ENCODE assay signal across 10 mouse cellular contexts in genomic region chr17:75307070-75308011, GRCm38 (mm10).
DNase-seq lines count a peak whose midpoint lies in the region; ATAC-seq lines count a peak whose summit lies in the region.
"Had no signal": no experiment of that assay in that cellular context is flagged by ENCODE, and none has a peak within 500 bp of the region (broad histone marks: within the 10 kb centered on the region; RNA-seq: fewer than 3 reads in every experiment).

No protein-coding gene starts in this region.

- WGBS in hindbrain, embryonic 13.5 days, result 64% methylated on average over 18 of the region's 18 CpGs
- WGBS in hindbrain, embryonic 11.5 days, result 70% methylated on average over 18 of the region's 18 CpGs
- 40% methylated on average over 18 of the region's 18 CpGs for WGBS in forebrain, embryonic 13.5 days
- WGBS in lung, embryonic 15.5 days, result 43% methylated on average over 18 of the region's 18 CpGs

- no peak overlapping the region for H3K9ac ChIP-seq in hindbrain, embryonic 13.5 days
- no peak overlapping the region for H3K9ac ChIP-seq in hindbrain, embryonic 11.5 days (ENCODE audit: low read depth, low read length)
- H3K9ac ChIP-seq in forebrain, embryonic 13.5 days, result no peak overlapping the region
- H3K9ac ChIP-seq in lung, embryonic 15.5 days, result no peak overlapping the region

- intact Hi-C loops in left cerebral cortex, postnatal 4 days (cut with DNase I), result no loop called here
- intact Hi-C loops in gastrocnemius, postnatal 14 days (cut with DNase I; ENCODE audit: low total_unique reads), result no loop called here

- no peak overlapping the region for H3K4me3 ChIP-seq in hindbrain, embryonic 13.5 days
- no peak overlapping the region for H3K4me3 ChIP-seq in hindbrain, embryonic 11.5 days (ENCODE audit: low read depth, low read length)
- H3K4me3 ChIP-seq in forebrain, embryonic 13.5 days, result no peak overlapping the region
- no peak overlapping the region for H3K4me3 ChIP-seq in lung, embryonic 15.5 days

- H3K9me3 ChIP-seq in hindbrain, embryonic 13.5 days, result no peaks in the 10 kb centered on the region
- no peaks in the 10 kb centered on the region for H3K9me3 ChIP-seq in hindbrain, embryonic 11.5 days (ENCODE audit: control insufficient read depth, low read length)
- H3K9me3 ChIP-seq in forebrain, embryonic 13.5 days (replicated peaks), result no peaks in the 10 kb centered on the region
- no peaks in the 10 kb centered on the region for H3K9me3 ChIP-seq in lung, embryonic 15.5 days

- peak overlapping the region; percentile 44; the same call in 1 of the 2 replicates for H3K27ac ChIP-seq in hindbrain, embryonic 13.5 days
- no peak overlapping the region for H3K27ac ChIP-seq in hindbrain, embryonic 11.5 days (ENCODE audit: low read depth, low read length)
- peak overlapping the region; percentile 20; the same call in 1 of the 2 replicates for H3K27ac ChIP-seq in forebrain, embryonic 13.5 days
- H3K27ac ChIP-seq in lung, embryonic 15.5 days, result peak overlapping the region; percentile 64

- H3K4me1 ChIP-seq in hindbrain, embryonic 13.5 days (replicated peaks), result no peaks in the 10 kb centered on the region
- no peaks in the 10 kb centered on the region for H3K4me1 ChIP-seq in hindbrain, embryonic 11.5 days (replicated peaks; ENCODE audit: control insufficient read depth, insufficient read depth, low read length)
- H3K4me1 ChIP-seq in forebrain, embryonic 13.5 days, result peaks cover 8% of the 10 kb centered on the region; the same call in 1 of the 2 replicates
- H3K4me1 ChIP-seq in lung, embryonic 15.5 days, result peaks cover 10% of the 10 kb centered on the region; the same call in 1 of the 2 replicates

- no peak for ATAC-seq in hindbrain, embryonic 13.5 days (ENCODE audit: low FRiP score)
- no peak for ATAC-seq in hindbrain, embryonic 11.5 days (ENCODE audit: low FRiP score)
- ATAC-seq in forebrain, embryonic 13.5 days, result peak; percentile 50; the same call in 1 of the 2 replicates
- ATAC-seq in lung, embryonic 15.5 days (ENCODE audit: borderline replicate concordance, extremely low read depth, low FRiP score, low TSS enrichment), result peak; percentile 52; the same call in 1 of the 2 replicates
- ATAC-seq in megakaryocyte, adult 5-6 weeks (ENCODE audit: poor library complexity, severe bottlenecking), result no peak

- no peaks in the 10 kb centered on the region for H3K36me3 ChIP-seq in hindbrain, embryonic 13.5 days
- no peaks in the 10 kb centered on the region for H3K36me3 ChIP-seq in hindbrain, embryonic 11.5 days (ENCODE audit: control insufficient read depth, insufficient read depth, low read length)
- no peaks in the 10 kb centered on the region for H3K36me3 ChIP-seq in forebrain, embryonic 13.5 days (ENCODE audit: poor library complexity, severe bottlenecking)
- H3K36me3 ChIP-seq in lung, embryonic 15.5 days, result no peaks in the 10 kb centered on the region

- no peak for DNase-seq in hindbrain, embryonic 11.5 days (ENCODE audit: low spot score)
- peak; percentile 25 for DNase-seq in brain, adult 2 months (ENCODE audit: low read depth, low spot score)
- DNase-seq in left cerebral cortex, postnatal 4 days, result no peak
- DNase-seq in gastrocnemius, postnatal 14 days, result no peak
- DNase-seq: gastrocnemius, postnatal 36 days had no signal

- H3K27me3 ChIP-seq in hindbrain, embryonic 13.5 days, result no peaks in the 10 kb centered on the region
- no peaks in the 10 kb centered on the region for H3K27me3 ChIP-seq in hindbrain, embryonic 11.5 days (ENCODE audit: control insufficient read depth, insufficient read depth, low read length)
- no peaks in the 10 kb centered on the region for H3K27me3 ChIP-seq in forebrain, embryonic 13.5 days
- no peaks in the 10 kb centered on the region for H3K27me3 ChIP-seq in lung, embryonic 15.5 days
- H3K27me3 ChIP-seq: CH12.LX had no signal

- H3K4me2 ChIP-seq in hindbrain, embryonic 13.5 days, result no peak overlapping the region
- no peak overlapping the region for H3K4me2 ChIP-seq in hindbrain, embryonic 11.5 days (replicated peaks; ENCODE audit: low read depth, low read length)
- no peak overlapping the region for H3K4me2 ChIP-seq in forebrain, embryonic 13.5 days
- peak overlapping the region; percentile 27 for H3K4me2 ChIP-seq in lung, embryonic 15.5 days

Comparison
In these comparisons a context has a peak if more than half of its experiments do, and no peak if none do; other contexts are left out.
1. ATAC-seq: peak in forebrain, embryonic 13.5 days (single experiment) and lung, embryonic 15.5 days (single experiment); none in hindbrain, embryonic 13.5 days (single experiment), hindbrain, embryonic 11.5 days (single experiment) and megakaryocyte, adult 5-6 weeks (single experiment).